Comparison of ENCODE assay signal across 21 mouse cellular contexts in the genomic region with DNA sequence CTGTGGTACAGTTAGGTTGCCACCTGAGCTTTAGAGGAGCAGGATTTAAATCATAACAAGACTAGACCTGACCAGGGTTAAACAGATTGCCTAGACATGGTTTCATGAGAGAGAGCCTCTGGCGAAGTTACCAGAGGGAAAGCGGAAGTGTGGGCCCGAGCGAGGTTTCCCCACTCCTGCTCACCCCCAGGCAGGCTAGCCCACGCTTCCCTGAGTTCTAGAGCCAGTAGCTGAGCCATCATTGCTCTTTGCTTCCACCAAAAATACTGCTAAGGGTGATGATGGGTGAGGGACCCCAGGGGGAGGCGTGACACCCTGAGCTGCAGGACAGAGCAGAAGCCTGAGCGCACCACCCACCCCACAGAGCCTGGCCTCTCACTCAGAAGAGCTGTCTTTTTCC.
"Had no signal": no experiment of that assay in that cellular context is flagged by ENCODE, and none has a peak within 500 bp of the region (broad histone marks: within the 10 kb centered on the region; RNA-seq: fewer than 3 reads in every experiment).

No protein-coding gene starts in this region.

- H3K27me3 ChIP-seq: kidney, embryonic 15.5 days; limb, embryonic 12.5 days; limb, embryonic 15.5 days; neural tube, embryonic 13.5 days; stomach, embryonic 15.5 days had no signal

- H3K27ac ChIP-seq: kidney, embryonic 15.5 days; left cerebral cortex, adult 2 months; limb, embryonic 12.5 days; limb, embryonic 15.5 days; liver, embryonic 14.5 days; macrophage; neural tube, embryonic 13.5 days; stomach, embryonic 15.5 days had no signal

- H3K4me3 ChIP-seq: kidney, embryonic 15.5 days; left cerebral cortex, adult 2 months; limb, embryonic 12.5 days; limb, embryonic 15.5 days; myocyte; neural tube, embryonic 13.5 days; stomach, embryonic 15.5 days had no signal

- H3K36me3 ChIP-seq: kidney, embryonic 15.5 days; limb, embryonic 12.5 days; limb, embryonic 15.5 days; neural tube, embryonic 13.5 days; stomach, embryonic 15.5 days had no signal

- H3K9me3 ChIP-seq: kidney, embryonic 15.5 days; limb, embryonic 12.5 days; limb, embryonic 15.5 days; neural tube, embryonic 13.5 days; stomach, embryonic 15.5 days had no signal

- H3K9ac ChIP-seq: kidney, embryonic 15.5 days; limb, embryonic 12.5 days; limb, embryonic 15.5 days; liver, embryonic 14.5 days; liver, postnatal 0 days; lung, embryonic 14.5 days; neural tube, embryonic 13.5 days; stomach, embryonic 15.5 days had no signal

- DNase-seq: kidney, adult 8-10 months; kidney, postnatal 36 days; layer of hippocampus, postnatal 36 days; left cerebral cortex, postnatal 4 days; liver, postnatal 0 days; midbrain, embryonic 14.5 days; right cerebral cortex, adult 18-20 months; right cerebral cortex, postnatal 25 days; spleen, adult 18-20 months; thymus, postnatal 36 days had no signal

- ATAC-seq: liver, postnatal 0 days; lung, postnatal 0 days had no signal

- H3K4me1 ChIP-seq: kidney, embryonic 15.5 days; limb, embryonic 15.5 days; stomach, embryonic 15.5 days had no signal
